Comparison of ENCODE assay signal across 11 mouse cellular contexts in genomic region chr3:101108282-101108681, GRCm38 (mm10). TPM values are rescaled to one million over a fixed set of nuclear protein-coding genes. Genes with fewer than 3 reads are reported as not detected.
DNase-seq lines count a peak whose midpoint lies in the region; ATAC-seq and TF ChIP-seq lines count a peak whose summit lies in the region.
"Had no signal": no experiment of that assay in that cellular context is flagged by ENCODE, and none has a peak within 500 bp of the region (broad histone marks: within the 10 kb centered on the region; RNA-seq: fewer than 3 reads in every experiment).

No protein-coding gene starts in this region.

- no peaks in the 10 kb centered on the region for H3K36me3 ChIP-seq in midbrain, embryonic 10.5 days
- no peaks in the 10 kb centered on the region for H3K36me3 ChIP-seq in midbrain, embryonic 11.5 days (ENCODE audit: control insufficient read depth, insufficient read depth, low read length)
- H3K36me3 ChIP-seq in limb, embryonic 10.5 days, result 0 out of 2 replicates have a peak, but pooled peaks cover 6% of the 10 kb centered on the region
- no peaks in the 10 kb centered on the region for H3K36me3 ChIP-seq in stomach, embryonic 15.5 days
- H3K36me3 ChIP-seq: liver, embryonic 15.5 days had no signal

- peaks cover 44% of the 10 kb centered on the region for H3K4me1 ChIP-seq in midbrain, embryonic 10.5 days
- H3K4me1 ChIP-seq in midbrain, embryonic 11.5 days (ENCODE audit: control insufficient read depth, insufficient read depth, low read length), result peaks cover 15% of the 10 kb centered on the region
- H3K4me1 ChIP-seq in limb, embryonic 10.5 days, result peaks cover 71% of the 10 kb centered on the region
- H3K4me1 ChIP-seq in stomach, embryonic 15.5 days, result peaks cover 41% of the 10 kb centered on the region
- H3K4me1 ChIP-seq: liver, embryonic 15.5 days had no signal

- no peaks in the 10 kb centered on the region for H3K9me3 ChIP-seq in midbrain, embryonic 10.5 days (replicated peaks)
- no peaks in the 10 kb centered on the region for H3K9me3 ChIP-seq in midbrain, embryonic 11.5 days (ENCODE audit: control insufficient read depth, low read length)
- H3K9me3 ChIP-seq in limb, embryonic 10.5 days (replicated peaks), result no peaks in the 10 kb centered on the region
- H3K9me3 ChIP-seq in stomach, embryonic 15.5 days, result no peaks in the 10 kb centered on the region
- H3K9me3 ChIP-seq: liver, embryonic 15.5 days had no signal

- WGBS in midbrain, embryonic 10.5 days, result 61% methylated on average over 3 of the region's 3 CpGs
- 62% methylated on average over 3 of the region's 3 CpGs for WGBS in midbrain, embryonic 11.5 days
- 53% methylated on average over 3 of the region's 3 CpGs for WGBS in limb, embryonic 10.5 days
- WGBS in stomach, embryonic 15.5 days, result 47% methylated on average over 3 of the region's 3 CpGs

- DNase-seq in gastrocnemius, adult 2 months, result no peak
- no peak for DNase-seq in gastrocnemius, postnatal 36 days
- no peak for DNase-seq in midbrain, embryonic 10.5 days (ENCODE audit: low spot score)
- DNase-seq in midbrain, embryonic 11.5 days (ENCODE audit: low spot score, missing footprints), result no peak
- DNase-seq in limb, embryonic 10.5 days (ENCODE audit: low spot score), result no peak
- DNase-seq in adrenal gland, postnatal 36 days, result no peak
- no peak for DNase-seq in left cerebral cortex, adult 9 months (ENCODE audit: low spot score in 2 of 2)
- DNase-seq: cerebellum, adult 2 months; kidney, postnatal 4 days had no signal

- intact Hi-C loops in gastrocnemius, adult 2 months (cut with DNase I), result no loop called here
- intact Hi-C loops in gastrocnemius, postnatal 36 days (cut with DNase I), result no loop called here

- H3K9ac ChIP-seq in midbrain, embryonic 11.5 days (ENCODE audit: low read length), result no peak overlapping the region
- H3K9ac ChIP-seq in stomach, embryonic 15.5 days, result no peak overlapping the region
- H3K9ac ChIP-seq: liver, embryonic 15.5 days had no signal

- H3K27ac ChIP-seq in gastrocnemius, adult 2 months, result no peak overlapping the region
- H3K27ac ChIP-seq in midbrain, embryonic 10.5 days (replicated peaks), result no peak overlapping the region
- H3K27ac ChIP-seq in midbrain, embryonic 11.5 days (ENCODE audit: low read depth, low read length), result no peak overlapping the region
- no peak overlapping the region for H3K27ac ChIP-seq in limb, embryonic 10.5 days
- H3K27ac ChIP-seq in stomach, embryonic 15.5 days, result no peak overlapping the region
- H3K27ac ChIP-seq: liver, embryonic 15.5 days had no signal

- H3K4me3 ChIP-seq in gastrocnemius, adult 2 months, result peak overlapping the region; percentile 86
- peak overlapping the region; percentile 85; the same call in 1 of the 2 replicates for H3K4me3 ChIP-seq in midbrain, embryonic 10.5 days
- H3K4me3 ChIP-seq in midbrain, embryonic 11.5 days (ENCODE audit: low read depth, low read length), result no peak overlapping the region
- peak overlapping the region; percentile 91 for H3K4me3 ChIP-seq in limb, embryonic 10.5 days
- H3K4me3 ChIP-seq in stomach, embryonic 15.5 days (replicated peaks), result 0 out of 2 replicates have a peak overlapping the region, but pooled peaks have one; percentile 91
- H3K4me3 ChIP-seq: liver, embryonic 15.5 days had no signal

- TF ChIP-seq CTCF in gastrocnemius, adult 2 months (IDR thresholded peaks at IDR 0.05), result no peak

- ATAC-seq in midbrain, embryonic 11.5 days (ENCODE audit: low FRiP score), result no peak
- ATAC-seq in stomach, embryonic 15.5 days (ENCODE audit: insufficient read depth, low FRiP score, low read depth), result no peak

- no peak overlapping the region for H3K4me2 ChIP-seq in midbrain, embryonic 11.5 days
- H3K4me2 ChIP-seq in stomach, embryonic 15.5 days, result peak overlapping the region; percentile 72

- H3K27me3 ChIP-seq in midbrain, embryonic 10.5 days (ENCODE audit: low read depth, poor library complexity, severe bottlenecking), result peaks cover 42% of the 10 kb centered on the region
- H3K27me3 ChIP-seq in midbrain, embryonic 11.5 days (ENCODE audit: control insufficient read depth, insufficient read depth, low read length), result no peaks in the 10 kb centered on the region
- H3K27me3 ChIP-seq in limb, embryonic 10.5 days (ENCODE audit: low read depth, poor library complexity, severe bottlenecking), result no peaks in the 10 kb centered on the region
- no peaks in the 10 kb centered on the region for H3K27me3 ChIP-seq in stomach, embryonic 15.5 days (replicated peaks)

RNA-seq across cellular contexts. Expression of gene Ptgfrn, which starts 1.8 kb away (rescaled TPM):
- 10 to 100 TPM in 1 of 2 experiments, 1 to 10 TPM in 1; 6.9 to 13.8 TPM for total RNA-seq in gastrocnemius, adult 2 months (2021)
- 10 to 100 TPM; 11.7 to 14.0 TPM for total RNA-seq in gastrocnemius, postnatal 36 days (2021)
- polyA plus RNA-seq in midbrain, embryonic 10.5 days (2016; fragmentation: Nextera tagmentation; extraction: Ambion mirVana), result 1.9 TPM in 2 replicates
- polyA plus RNA-seq in midbrain, embryonic 11.5 days (2014; fragmentation: Nextera tagmentation; extraction: Ambion mirVana), result 2.3 and 2.6 TPM in 2 replicates
- 3.4 and 4.0 TPM in 2 replicates for polyA plus RNA-seq in limb, embryonic 10.5 days (2016; fragmentation: Nextera tagmentation; extraction: Ambion mirVana)
- 5.2 and 6.0 TPM in 2 replicates for polyA plus RNA-seq in stomach, embryonic 15.5 days (2015; fragmentation: Nextera tagmentation; extraction: Ambion mirVana)
- total RNA-seq in adrenal gland, postnatal 36 days (2021), result 10 to 100 TPM; 47.6 to 53.9 TPM
